Mouse (Mus musculus) hindbrain, embryonic 10.5 days (tissue): ENCODE data around the gene Itpripl1. TPM values are rescaled to one million over a fixed set of nuclear protein-coding genes. Genes with fewer than 3 reads are reported as not detected.

Experiments
- polyA plus RNA-seq: library from polyadenylated mRNA; unstranded; fragments of >200 nt; fragmentation: Nextera tagmentation; extraction: Ambion mirVana; gene quantifications from 2 replicates; pipeline ENCODE4 v1.2.1, GENCODE M21; 2016

Gene Itpripl1
- polyA plus RNA-seq, 1 experiment from 2014 or later, result 12.6 TPM

Other genes with a start within 250 kb of the Itpripl1 start
- gene Sppl2a, start 210.2 kb downstream of the Itpripl1 start, polyA plus RNA-seq, result 29.3 and 30.9 TPM in 2 replicates
- 12.5 and 13.1 TPM in 2 replicates for gene Ap4e1, start 134.7 kb downstream of the Itpripl1 start, polyA plus RNA-seq
- 20.1 and 20.3 TPM in 2 replicates for gene Blvra, start 72.8 kb downstream of the Itpripl1 start, polyA plus RNA-seq
- 83.7 and 110 TPM in 2 replicates for gene Ncaph, start 9.5 kb downstream of the Itpripl1 start, polyA plus RNA-seq
- gene 1810024B03Rik, start 64.8 kb upstream of the Itpripl1 start, polyA plus RNA-seq, result 2.5 and 2.6 TPM in 2 replicates
- gene Snrnp200, start 64.9 kb upstream of the Itpripl1 start, polyA plus RNA-seq, result 85.7 and 96.5 TPM in 2 replicates
- 53.2 and 55.4 TPM in 2 replicates for gene Ciao1, start 104.4 kb upstream of the Itpripl1 start, polyA plus RNA-seq
- 26.5 and 27.3 TPM in 2 replicates for gene Tmem127, start 104.5 kb upstream of the Itpripl1 start, polyA plus RNA-seq
- gene Stard7, start 126.8 kb upstream of the Itpripl1 start, polyA plus RNA-seq, result 73.6 and 78.7 TPM in 2 replicates
- 5.2 and 5.7 TPM in 2 replicates for gene Dusp2, start 192.7 kb upstream of the Itpripl1 start, polyA plus RNA-seq
- gene Astl, start 195.2 kb upstream of the Itpripl1 start, polyA plus RNA-seq, result not detected in 2 replicates
- gene Adra2b, start 219.8 kb upstream of the Itpripl1 start, polyA plus RNA-seq, result 2.3 and 3.0 TPM in 2 replicates